Mouse (Mus musculus) ovary, adult 10 weeks (tissue): ENCODE data around the gene Cd163l1. TPM values are rescaled to one million over a fixed set of nuclear protein-coding genes. Genes with fewer than 3 reads are reported as not detected.

Experiments used
- polyA plus RNA-seq: library from polyadenylated mRNA; stranded (reverse); fragments of 350-450 nt; fragmentation: Illumina TruSeq; extraction: RNeasy Lipid Tissue Mini Kit (QIAGEN cat#74804); gene quantifications from one replicate; pipeline ENCODE4 v1.2.3, GENCODE M21; 2014

The Cd163l1 gene
- not detected for polyA plus RNA-seq

GRCm38 (mm10) chr7:140217967-140218366, at the start of gene Cd163l1:
TSS of gene Cd163l1 (plus strand) at chr7:140218267.

DNA sequence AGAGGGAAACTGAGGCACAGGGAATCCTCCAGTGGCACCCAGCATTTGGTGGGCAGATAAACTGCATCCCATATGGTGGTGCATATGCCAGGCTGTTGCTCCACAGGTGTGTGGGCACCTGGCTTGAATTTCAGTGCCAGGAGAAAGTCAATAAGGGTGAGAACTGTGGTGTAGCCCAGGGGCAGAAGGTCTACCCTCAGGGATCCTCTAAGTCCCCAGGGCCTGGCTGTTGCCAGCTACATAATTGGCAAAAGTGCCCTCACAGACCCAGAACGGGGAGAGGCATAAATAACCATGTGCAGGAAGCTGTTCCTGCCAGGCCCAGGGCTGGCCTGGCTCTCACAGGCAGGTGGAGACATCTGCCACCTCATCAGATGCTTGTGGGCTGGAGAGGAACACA, 45.1 kb upstream of the Cd163l1 start, which contains the start of gene Olfr523:
Gene Olfr523, plus strand, starts transcription at position 282 of the 400 bp plus-strand sequence.

DNA sequence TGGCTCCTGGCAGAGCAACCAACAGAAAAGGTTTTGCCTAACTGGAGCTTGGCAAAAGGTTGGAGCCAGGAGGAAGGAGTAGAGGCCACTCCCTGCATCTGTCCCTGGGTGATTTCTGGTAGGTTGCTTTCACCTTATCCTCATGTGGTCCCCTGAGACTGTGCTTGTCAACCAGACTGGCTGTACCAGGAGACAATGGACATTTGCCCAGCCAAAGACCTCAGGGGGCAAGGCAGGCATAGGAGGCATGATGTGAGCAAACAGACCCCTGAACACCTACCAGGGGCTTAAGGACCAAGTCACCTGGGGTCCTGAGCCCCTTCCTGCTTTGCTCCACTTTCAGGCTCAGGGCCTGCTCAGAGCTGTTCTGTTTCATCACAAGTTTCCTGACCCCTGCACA, 12.2 kb upstream of the Cd163l1 start, which contains the start of gene Olfr524:
Gene Olfr524, minus strand, starts transcription at position 101 of the 400 bp plus-strand sequence.

GRCm38 (mm10) chr7:140247216-140247615, 29.1 kb downstream of the Cd163l1 start, which contains the start of gene 5830411N06Rik:
TSS of gene 5830411N06Rik (plus strand) at chr7:140247284.

Other genes starting within 250 kb of the Cd163l1 start
- gene 6430531B16Rik, start 239.5 kb upstream of the Cd163l1 start, polyA plus RNA-seq: not detected
- 0.54 TPM for gene Adam8, start 225.7 kb upstream of the Cd163l1 start, polyA plus RNA-seq
- gene Zfp511, start 181.9 kb upstream of the Cd163l1 start, polyA plus RNA-seq: 7.2 TPM
- gene Tubgcp2, start 181.6 kb upstream of the Cd163l1 start, polyA plus RNA-seq: 38.6 TPM
- 0.60 TPM for gene Msx3, start 169.2 kb upstream of the Cd163l1 start, polyA plus RNA-seq
- gene Caly, start 135.7 kb upstream of the Cd163l1 start, polyA plus RNA-seq: not detected
- gene Prap1, start 124.9 kb upstream of the Cd163l1 start, polyA plus RNA-seq: not detected
- gene Fuom, start 115.8 kb upstream of the Cd163l1 start, polyA plus RNA-seq: 20.8 TPM
- gene Paox, start 102.5 kb upstream of the Cd163l1 start, polyA plus RNA-seq: 5.7 TPM
- gene Echs1, start 101.8 kb upstream of the Cd163l1 start, polyA plus RNA-seq: 99.4 TPM
- gene Mtg1, start 80.7 kb upstream of the Cd163l1 start, polyA plus RNA-seq: 3.0 TPM
- 2.9 TPM for gene Sprn, start 63.4 kb upstream of the Cd163l1 start, polyA plus RNA-seq
- gene Olfr522, start 53.5 kb upstream of the Cd163l1 start, polyA plus RNA-seq: not detected
- gene Olfr523, start 45.0 kb upstream of the Cd163l1 start, polyA plus RNA-seq: not detected
- gene Olfr524, start 12.3 kb upstream of the Cd163l1 start, polyA plus RNA-seq: not detected
- gene 5830411N06Rik, start 29.0 kb downstream of the Cd163l1 start, polyA plus RNA-seq: not detected
- gene Olfr525, start 102.6 kb downstream of the Cd163l1 start, polyA plus RNA-seq: not detected
- not detected for gene Olfr527, start 115.8 kb downstream of the Cd163l1 start, polyA plus RNA-seq
- gene Olfr60, start 143.4 kb downstream of the Cd163l1 start, polyA plus RNA-seq: not detected
- not detected for gene Olfr530, start 158.1 kb downstream of the Cd163l1 start, polyA plus RNA-seq
- gene Olfr531, start 184.7 kb downstream of the Cd163l1 start, polyA plus RNA-seq: not detected
- gene Olfr532, start 203.4 kb downstream of the Cd163l1 start, polyA plus RNA-seq: not detected
- not detected for gene Olfr533, start 245.1 kb downstream of the Cd163l1 start, polyA plus RNA-seq